Mouse (Mus musculus) CH12.LX (cell line): ENCODE measurements around the gene Ppp2ca. TPM values are rescaled to one million over a fixed set of nuclear protein-coding genes. Genes with fewer than 3 reads are reported as not detected.
A peak's percentile ranks its signal among the peaks of the same experiment; 100 is the strongest.
"Not testable (repeated sequence)": the region's sequence is repeated elsewhere in the genome, so short reads cannot be mapped to it uniquely, and the experiment has no call there.

Experiments used
- DNase-seq: peaks from one replicate; pipeline ENCODE4 v3.0.0-alpha.2; 2013; ENCODE audit errors: extremely low read depth
- H3K27ac ChIP-seq: 2 replicates; pipeline ENCODE4 v1.5.1; 2012; ENCODE audit warnings: low read depth, mild to moderate bottlenecking, control low read depth, moderate library complexity; ENCODE audit not compliant: insufficient read depth
- H3K27me3 ChIP-seq: replicated peaks from 2 replicates; pipeline ENCODE3; 2012; ENCODE audit warnings: inconsistent platforms
- H3K36me3 ChIP-seq, 2 experiments: replicated peaks in 1 of 2; 2 replicates each; pipeline versions ENCODE3 to v1.6.1; 2012; ENCODE audit warnings: inconsistent platforms in 1 of 2, low read length in 1 of 2, mild to moderate bottlenecking in 1 of 2, mixed read lengths in 1 of 2, moderate library complexity in 1 of 2; ENCODE audit not compliant: control insufficient read depth in 1 of 2, insufficient read depth in 1 of 2
- H3K4me1 ChIP-seq, 2 experiments: 2 replicates each; pipeline ENCODE4 v1.6.1; 2012; ENCODE audit warnings: inconsistent platforms in 1 of 2, moderate library complexity in 1 of 2; ENCODE audit not compliant: insufficient read depth in 2 of 2, control insufficient read depth in 1 of 2
- H3K4me2 ChIP-seq: 2 replicates; pipeline ENCODE4 v1.6.1; 2012; ENCODE audit warnings: low read depth, mild to moderate bottlenecking, control low read depth; ENCODE audit not compliant: poor library complexity, insufficient read depth, severe bottlenecking
- H3K4me3 ChIP-seq, 3 experiments: fragments of 150-350 bp in 1 of 3; sonication (generic) in 1 of 3; replicated peaks in 1 of 3; 2 replicates each; pipeline versions ENCODE3 to v1.5.1; 2011 to 2012; ENCODE audit warnings: low read depth in 2 of 3, low read length in 2 of 3, mild to moderate bottlenecking in 2 of 3, moderate library complexity in 2 of 3, control low read depth in 1 of 3, improper control_type of control experiment in 1 of 3, inconsistent platforms in 1 of 3, mixed read lengths in 1 of 3; ENCODE audit not compliant: poor library complexity in 1 of 3
- H3K79me2 ChIP-seq: replicated peaks from 2 replicates; pipeline ENCODE4 v1.6.1; 2012; ENCODE audit warnings: mild to moderate bottlenecking, moderate library complexity; ENCODE audit not compliant: control insufficient read depth, poor library complexity, insufficient read depth, severe bottlenecking; ENCODE audit errors: extremely low read depth
- H3K9ac ChIP-seq: 2 replicates; pipeline ENCODE4 v1.6.1; 2012; ENCODE audit warnings: low read depth, mild to moderate bottlenecking, control low read depth, moderate library complexity; ENCODE audit not compliant: insufficient read depth
- H3K9me3 ChIP-seq: replicated peaks from 2 replicates; pipeline ENCODE3; 2012; ENCODE audit warnings: low read length, inconsistent platforms, mixed read lengths
- CHD1 ChIP-seq: IDR thresholded peaks from 2 replicates; pipeline ENCODE4 v1.6.1; 2012; ENCODE audit warnings: low read depth, low read length, improper control_type of control experiment, inconsistent platforms
- CHD2 ChIP-seq: IDR thresholded peaks from 2 replicates; pipeline ENCODE4 v1.6.1; 2011; ENCODE audit warnings: low read length, improper control_type of control experiment
- CTCF ChIP-seq, 2 experiments: IDR thresholded peaks in 1 of 2; conservative IDR thresholded peaks in 1 of 2; 2 replicates each; pipeline ENCODE4 v1.5.1; 2011 to 2012; ENCODE audit warnings: low read depth in 2 of 2, low read length in 2 of 2, improper control_type of control experiment in 1 of 2, inconsistent platforms in 1 of 2, mild to moderate bottlenecking in 1 of 2, moderate library complexity in 1 of 2
- ELF1 ChIP-seq: IDR thresholded peaks from 2 replicates; pipeline ENCODE4 v1.6.1; 2014; ENCODE audit warnings: low read depth, mild to moderate bottlenecking, inconsistent platforms, low read length, improper control_type of control experiment
- EP300 ChIP-seq: IDR thresholded peaks from 2 replicates; pipeline ENCODE4 v1.6.1; 2011; ENCODE audit warnings: low read length, improper control_type of control experiment
- ETS1 ChIP-seq: conservative IDR thresholded peaks from 2 replicates; pipeline ENCODE4 v1.6.1; 2012; ENCODE audit warnings: low read depth, mild to moderate bottlenecking, inconsistent platforms, low read length, improper control_type of control experiment, moderate library complexity
- HCFC1 ChIP-seq: IDR thresholded peaks from 2 replicates; pipeline ENCODE4 v1.6.1; 2012; ENCODE audit warnings: low read depth, mild to moderate bottlenecking, inconsistent platforms, low read length, improper control_type of control experiment
- JUND ChIP-seq: conservative IDR thresholded peaks from 2 replicates; pipeline ENCODE4 v1.6.1; 2011; ENCODE audit warnings: low read depth, low read length, improper control_type of control experiment
- MAFK ChIP-seq: IDR thresholded peaks from 2 replicates; pipeline ENCODE4 v1.6.1; 2011; ENCODE audit warnings: low read length, improper control_type of control experiment; ENCODE audit not compliant: insufficient replicate concordance
- MAX ChIP-seq: IDR thresholded peaks from 2 replicates; pipeline ENCODE4 v1.6.1; 2011; ENCODE audit warnings: low read length, improper control_type of control experiment
- MEF2A ChIP-seq: IDR thresholded peaks from 2 replicates; pipeline ENCODE4 v1.6.1; 2014; ENCODE audit warnings: low read depth, mild to moderate bottlenecking, inconsistent platforms, low read length, improper control_type of control experiment, borderline replicate concordance
- NELFE ChIP-seq: IDR thresholded peaks from 2 replicates; pipeline ENCODE4 v1.6.1; 2011; ENCODE audit warnings: low read depth, low read length, improper control_type of control experiment
- NRF1 ChIP-seq: IDR thresholded peaks from 2 replicates; pipeline ENCODE4 v1.6.1; 2014; ENCODE audit warnings: low read depth, mild to moderate bottlenecking, inconsistent platforms, low read length, improper control_type of control experiment, moderate library complexity
- POLR2A ChIP-seq: IDR thresholded peaks from 2 replicates; pipeline ENCODE4 v1.6.1; 2011; ENCODE audit warnings: low read depth, mild to moderate bottlenecking, improper control_type of control experiment, low read length
- RAD21 ChIP-seq: IDR thresholded peaks from 2 replicates; pipeline ENCODE4 v1.6.1; 2011; ENCODE audit warnings: low read depth, mild to moderate bottlenecking, low read length, improper control_type of control experiment, moderate library complexity
- SIN3A ChIP-seq: IDR thresholded peaks from 2 replicates; pipeline ENCODE4 v1.6.1; 2012; ENCODE audit warnings: low read length, improper control_type of control experiment, inconsistent platforms
- SMC3 ChIP-seq: IDR thresholded peaks from 2 replicates; pipeline ENCODE4 v1.6.1; 2011; ENCODE audit warnings: low read depth, low read length, improper control_type of control experiment
- TBP ChIP-seq: conservative IDR thresholded peaks from 2 replicates; pipeline ENCODE4 v1.6.1; 2011; ENCODE audit warnings: low read depth, low read length, improper control_type of control experiment
- UBTF ChIP-seq: IDR thresholded peaks from 2 replicates; pipeline ENCODE4 v1.6.1; 2012; ENCODE audit warnings: low read depth, mild to moderate bottlenecking, inconsistent platforms, low read length, improper control_type of control experiment, moderate library complexity
- ZC3H11A ChIP-seq: IDR thresholded peaks from 2 replicates; pipeline ENCODE4 v1.6.1; 2012; ENCODE audit warnings: low read depth, mild to moderate bottlenecking, inconsistent platforms, low read length, improper control_type of control experiment
- ZKSCAN1 ChIP-seq: IDR thresholded peaks from 2 replicates; pipeline ENCODE4 v1.6.1; 2012; ENCODE audit warnings: low read depth, inconsistent platforms, low read length, improper control_type of control experiment, borderline replicate concordance
- dilution Hi-C: fragments of 300-500 bp; cut with MboI; formaldehyde crosslinking; loops from 2 replicates; pipeline ENCODE4 v1.14.3; 2020; ENCODE audit warnings: low sequenced_read_pairs; ENCODE audit not compliant: extremely low pct_unique_long_range_greater_than_20kb, extremely low pct_ligation_motif_present
- in situ Hi-C: fragments of 300-500 bp; cut with MboI; formaldehyde crosslinking; loops from 3 replicates; pipeline ENCODE4 v1.14.3; 2019; ENCODE audit warnings: low sequenced_read_pairs, low pct_ligation_motif_present, low pct_unique_long_range_greater_than_20kb, mixed read lengths
- polyA plus RNA-seq: library from polyadenylated mRNA; unstranded; fragments of >175 nt; gene quantifications from 2 replicates; pipeline ENCODE4 v1.2.1, GENCODE M21; 2012; ENCODE audit warnings: low read depth; ENCODE audit not compliant: insufficient read length
- total RNA-seq, 2 experiments: library from RNA; depleted of rRNA; stranded (reverse); fragments of 300-350 nt in 1 of 2; fragments of >200 nt in 1 of 2; gene quantifications; 2 replicates each; pipeline ENCODE4 v1.2.3; 2012 to 2014

Ppp2ca gene
- total and polyA plus RNA-seq, 3 experiments: 85.5 to 185 (median 177) TPM

DNA sequence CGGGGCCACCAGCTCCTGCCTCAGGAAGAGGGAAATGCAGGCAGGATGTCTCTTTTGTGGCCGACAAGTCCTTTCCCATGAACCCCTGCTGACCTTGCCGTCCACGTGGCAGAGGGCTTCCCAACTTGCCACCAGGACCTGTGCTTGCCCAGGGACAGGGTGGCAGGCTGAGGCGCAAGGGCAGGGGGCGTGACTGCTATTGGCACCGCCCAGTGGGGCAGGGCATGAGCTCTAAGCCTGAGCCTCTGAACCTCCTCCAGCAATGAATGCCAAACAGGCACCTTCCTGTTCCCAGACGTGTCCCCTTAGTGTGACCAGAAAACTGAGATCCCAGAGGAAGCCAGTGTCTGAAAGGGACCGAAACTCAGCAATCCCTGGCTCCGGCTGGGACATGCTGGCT lies 65.4 kb downstream of the Ppp2ca start:
- DNase-seq: no peak
- Histone ChIP-seq H3K79me2 (no peaks in the 10 kb centered on the region), H3K9ac (no peak overlapping the region), H3K4me2 (no peak overlapping the region), H3K36me3 (no peaks in the 10 kb centered on the region), H3K4me1 (peaks cover 0 to 4% of the 10 kb centered on the region in 2 experiments; a peak in 1 of 4 replicates), H3K27me3 (peaks cover 16% of the 10 kb centered on the region), H3K4me3 (no peak overlapping the region), H3K27ac (no peak overlapping the region), H3K9me3 (no peaks in the 10 kb centered on the region)
- dilution Hi-C loops (no loop called here), in situ Hi-C loops (no loop called here)
- TF ChIP-seq POLR2A (no peak), ETS1 (no peak), ELF1 (no peak), CHD2 (no peak), MAX (no peak), UBTF (no peak), HCFC1 (no peak), MEF2A (no peak), NRF1 (no peak), TBP (no peak), NELFE (no peak), JUND (no peak), ZC3H11A (no peak), MAFK (no peak), SIN3A (no peak), CHD1 (no peak), ZKSCAN1 (no peak)

DNA sequence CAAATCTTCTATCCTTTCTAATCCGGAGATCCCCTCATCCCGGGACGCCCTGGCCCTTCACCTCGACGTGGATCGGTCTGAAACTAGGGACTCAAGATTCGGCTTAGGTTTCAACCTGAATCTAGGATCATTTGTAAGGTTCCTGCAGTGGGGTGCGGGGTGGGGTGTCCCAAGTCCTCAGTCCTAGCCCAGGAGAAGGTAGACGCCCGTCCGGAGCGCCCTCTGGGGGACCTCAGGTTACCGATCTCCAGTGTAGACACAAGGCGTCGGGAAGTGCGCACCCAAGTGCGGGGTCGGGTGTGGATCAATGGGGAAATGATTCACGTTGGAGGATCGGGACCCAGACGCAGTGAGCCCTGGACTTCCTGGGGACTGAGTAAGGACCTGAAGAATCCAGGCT lies 68.6 kb downstream of the Ppp2ca start:
- no peaks in the 10 kb centered on the region for H3K9me3 ChIP-seq
- H3K4me3 ChIP-seq: no peak overlapping the region
- DNase-seq: no peak
- H3K4me2 ChIP-seq: no peak overlapping the region
- dilution Hi-C loops (no loop called here), in situ Hi-C loops (no loop called here)
- no peak overlapping the region for H3K27ac ChIP-seq
- peaks cover 19% of the 10 kb centered on the region for H3K27me3 ChIP-seq
- H3K9ac ChIP-seq: no peak overlapping the region
- TF ChIP-seq NRF1 (no peak), CTCF (conservative IDR thresholded peaks at IDR 0.05 in 1 of 2, IDR thresholded peaks at IDR 0.05 in 1 of 2; ENCODE audit: low read depth in 2 of 2, low read length in 2 of 2) (0 out of 4 replicates have a peak, but pooled peaks of 1 of the 2 experiments have one; percentile 3), SMC3 (no peak), RAD21 (no peak), EP300 (no peak)
- H3K4me1 ChIP-seq: peaks cover 0 to 4% of the 10 kb centered on the region in 2 experiments; a peak in 1 of 4 replicates
- H3K36me3 ChIP-seq: no peaks in the 10 kb centered on the region
- H3K79me2 ChIP-seq: no peaks in the 10 kb centered on the region

DNA sequence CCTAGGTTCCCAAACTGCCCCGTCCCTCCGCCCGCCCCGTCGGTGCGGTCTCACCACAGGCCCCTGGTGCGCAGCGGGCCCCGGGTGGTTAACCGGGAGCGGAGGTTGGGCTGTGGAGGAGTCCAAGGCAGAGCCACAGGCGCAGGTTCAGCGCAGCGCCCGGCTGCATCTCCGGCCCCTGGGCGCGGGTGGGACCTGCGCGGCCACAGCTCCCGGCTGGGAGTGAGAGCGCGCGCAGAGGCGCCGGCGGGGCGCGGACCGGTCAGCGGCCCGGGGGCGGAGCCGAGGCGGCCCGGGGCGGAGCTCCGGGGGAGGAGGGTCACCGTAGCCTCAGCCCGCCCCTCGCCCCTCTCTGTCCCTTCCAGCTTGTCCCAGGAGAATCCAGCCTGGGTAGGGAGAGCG lies 69.4 kb downstream of the Ppp2ca start:
- H3K4me1 ChIP-seq, H3K79me2 ChIP-seq, H3K9me3 ChIP-seq, H3K27ac ChIP-seq, H3K9ac ChIP-seq, H3K36me3 ChIP-seq, in situ Hi-C loops, DNase-seq, dilution Hi-C loops: not testable (repeated sequence)
- peak overlapping the region; percentile 92 for H3K4me2 ChIP-seq
- H3K27me3 ChIP-seq: peaks cover 19% of the 10 kb centered on the region
- H3K4me3 ChIP-seq: peak overlapping the region in 1 of 3 experiments; percentile 56
